Mouse (Mus musculus): ENCODE data around the gene Mapk3. TPM values are rescaled to one million over a fixed set of nuclear protein-coding genes. Genes with fewer than 3 reads are reported as not detected.

Mapk3 gene
- polyA plus RNA-seq, 1 experiment, result 130 TPM

DNA sequence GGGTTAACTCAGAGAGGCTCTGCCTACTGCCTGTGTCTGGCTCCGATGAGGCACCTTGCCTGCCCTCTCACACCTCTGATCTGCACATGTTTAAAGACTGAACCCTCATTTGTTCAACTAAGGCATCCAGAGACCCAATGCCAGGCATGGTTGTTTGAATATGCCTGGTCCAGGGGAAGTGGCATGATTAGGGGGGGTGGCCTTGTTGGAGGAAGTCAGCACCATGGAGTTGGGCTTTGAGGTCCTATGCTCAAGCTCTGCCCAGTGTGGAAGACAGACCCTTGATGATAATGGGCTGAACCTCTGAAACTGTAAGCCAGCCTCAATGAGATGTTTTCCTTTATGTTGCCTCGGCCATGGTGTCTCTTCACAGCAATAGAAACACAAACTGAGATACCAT is 13.9 kb downstream of the Mapk3 start:
- Histone ChIP-seq H3K36me3 (ENCODE audit: control insufficient read depth, insufficient read depth, low read length) (peaks cover 1% of the 10 kb centered on the region; the same call in 1 of the 2 replicates), H3K4me1 (replicated peaks; ENCODE audit: control insufficient read depth, insufficient read depth, low read length) (peaks cover 27% of the 10 kb centered on the region), H3K27me3 (ENCODE audit: control insufficient read depth, insufficient read depth, low read length) (no peaks in the 10 kb centered on the region), H3K4me3 (ENCODE audit: control insufficient read depth, insufficient read depth, low read length) (no peak overlapping the region), H3K27ac (ENCODE audit: control insufficient read depth, insufficient read depth, low read length) (no peak overlapping the region)
- TF ChIP-seq CTCF (IDR thresholded peaks at IDR 0.05; ENCODE audit: borderline replicate concordance, control insufficient read depth, extremely low read depth, insufficient read depth, low read length, poor library complexity) (no peak), POLR2A (IDR thresholded peaks at IDR 0.05; ENCODE audit: control insufficient read depth, extremely low read depth, insufficient read depth, low read length, poor library complexity) (no peak)
- no peak for DNase-seq
- 93% methylated on average over 2 of the region's 2 CpGs for WGBS

GRCm38 (mm10) chr7:126774463-126774862 is 15.1 kb downstream of the Mapk3 start:
- Histone ChIP-seq H3K36me3 (ENCODE audit: control insufficient read depth, insufficient read depth, low read length) (no peaks in the 10 kb centered on the region), H3K4me3 (ENCODE audit: control insufficient read depth, insufficient read depth, low read length) (no peak overlapping the region), H3K27me3 (ENCODE audit: control insufficient read depth, insufficient read depth, low read length) (no peaks in the 10 kb centered on the region), H3K4me1 (replicated peaks; ENCODE audit: control insufficient read depth, insufficient read depth, low read length) (peaks cover 33% of the 10 kb centered on the region), H3K27ac (ENCODE audit: control insufficient read depth, insufficient read depth, low read length) (no peak overlapping the region)
- TF ChIP-seq POLR2A (IDR thresholded peaks at IDR 0.05; ENCODE audit: control insufficient read depth, extremely low read depth, insufficient read depth, low read length, poor library complexity), result no peak
- TF ChIP-seq CTCF (IDR thresholded peaks at IDR 0.05; ENCODE audit: borderline replicate concordance, control insufficient read depth, extremely low read depth, insufficient read depth, low read length, poor library complexity), result no peak
- DNase-seq, result no peak
- 39% methylated on average over 2 of the region's 2 CpGs for WGBS

DNA sequence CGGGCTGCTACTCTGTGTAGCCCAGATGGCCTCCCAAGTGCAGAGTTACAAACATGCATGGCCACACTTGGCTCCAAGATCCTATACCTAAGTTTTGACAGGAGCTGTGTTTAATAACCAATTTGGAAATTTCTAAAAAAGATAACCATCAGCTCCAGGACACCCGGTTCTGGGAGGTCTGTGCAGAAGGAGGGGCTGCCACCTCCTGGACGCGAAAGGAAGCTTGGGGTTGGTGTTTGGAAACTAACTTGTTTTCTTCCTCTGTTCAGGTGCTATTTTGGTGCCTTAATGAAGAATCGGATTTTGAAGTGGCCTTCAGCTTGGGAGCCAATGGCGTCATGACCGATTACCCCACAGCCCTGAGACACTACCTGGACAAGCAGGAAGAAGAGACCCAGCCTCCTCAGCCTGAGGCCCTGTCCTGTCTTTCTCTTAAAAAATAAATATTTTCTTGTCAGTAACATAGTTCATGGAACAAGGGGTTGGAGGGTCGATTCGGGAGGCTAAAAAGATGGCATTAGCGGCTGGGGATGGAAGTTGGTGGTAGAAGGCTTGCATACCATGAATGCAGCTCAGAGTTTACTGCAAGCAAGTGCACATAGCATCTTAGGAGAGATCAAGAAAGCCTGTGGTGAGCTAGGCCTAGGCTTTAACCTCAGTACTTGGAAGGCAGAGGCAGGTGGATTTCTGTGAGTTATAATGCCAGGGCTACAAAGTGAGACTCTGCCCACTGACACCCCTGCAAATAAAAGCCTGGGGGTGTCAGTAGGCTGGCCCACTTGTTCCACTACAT is 16.0 kb downstream of the Mapk3 start:
- H3K27ac ChIP-seq (ENCODE audit: control insufficient read depth, insufficient read depth, low read length), result peak overlapping the region; percentile 38; the same call in 1 of the 2 replicates
- no peaks in the 10 kb centered on the region for H3K27me3 ChIP-seq (ENCODE audit: control insufficient read depth, insufficient read depth, low read length)
- no peaks in the 10 kb centered on the region for H3K36me3 ChIP-seq (ENCODE audit: control insufficient read depth, insufficient read depth, low read length)
- TF ChIP-seq POLR2A (IDR thresholded peaks at IDR 0.05; ENCODE audit: control insufficient read depth, extremely low read depth, insufficient read depth, low read length, poor library complexity) (no peak), CTCF (IDR thresholded peaks at IDR 0.05; ENCODE audit: borderline replicate concordance, control insufficient read depth, extremely low read depth, insufficient read depth, low read length, poor library complexity) (peak; percentile 34; the same call in 1 of the 2 replicates)
- no peak overlapping the region for H3K4me3 ChIP-seq (ENCODE audit: control insufficient read depth, insufficient read depth, low read length)
- DNase-seq, result no peak
- 69% methylated on average over 10 of the region's 10 CpGs for WGBS
- peaks cover 40% of the 10 kb centered on the region for H3K4me1 ChIP-seq (replicated peaks; ENCODE audit: control insufficient read depth, insufficient read depth, low read length)

GRCm38 (mm10) chr7:126775978-126776234 is 16.5 kb downstream of the Mapk3 start:
- no peak for DNase-seq
- Histone ChIP-seq H3K27me3 (ENCODE audit: control insufficient read depth, insufficient read depth, low read length) (no peaks in the 10 kb centered on the region), H3K4me3 (ENCODE audit: control insufficient read depth, insufficient read depth, low read length) (no peak overlapping the region), H3K36me3 (ENCODE audit: control insufficient read depth, insufficient read depth, low read length) (no peaks in the 10 kb centered on the region), H3K4me1 (replicated peaks; ENCODE audit: control insufficient read depth, insufficient read depth, low read length) (peaks cover 44% of the 10 kb centered on the region), H3K27ac (ENCODE audit: control insufficient read depth, insufficient read depth, low read length) (peak overlapping the region; percentile 16; the same call in 1 of the 2 replicates)
- WGBS, result 88% methylated on average over 3 of the region's 3 CpGs
- TF ChIP-seq CTCF (IDR thresholded peaks at IDR 0.05; ENCODE audit: borderline replicate concordance, control insufficient read depth, extremely low read depth, insufficient read depth, low read length, poor library complexity) (no peak), POLR2A (IDR thresholded peaks at IDR 0.05; ENCODE audit: control insufficient read depth, extremely low read depth, insufficient read depth, low read length, poor library complexity) (no peak)

- H3K27me3 ChIP-seq (ENCODE audit: control insufficient read depth, insufficient read depth, low read length), result no peaks in the 10 kb centered on the region
- peak within 1 kb of the TSS; percentile 56 for H3K4me3 ChIP-seq (ENCODE audit: control insufficient read depth, insufficient read depth, low read length)
- H3K27ac ChIP-seq (ENCODE audit: control insufficient read depth, insufficient read depth, low read length), result peak within 1 kb of the TSS; percentile 32
- DNase-seq, result peak; percentile 96
- peaks cover 46% of the 10 kb centered on the region for H3K4me1 ChIP-seq (replicated peaks; ENCODE audit: control insufficient read depth, insufficient read depth, low read length)
- under 1% methylated on average over 37 of the region's 37 CpGs for WGBS
- TF ChIP-seq POLR2A (IDR thresholded peaks at IDR 0.05; ENCODE audit: control insufficient read depth, extremely low read depth, insufficient read depth, low read length, poor library complexity) (peak; percentile 89), CTCF (IDR thresholded peaks at IDR 0.05; ENCODE audit: borderline replicate concordance, control insufficient read depth, extremely low read depth, insufficient read depth, low read length, poor library complexity) (0 out of 2 replicates have a peak, but pooled peaks have one; percentile 24)
- H3K36me3 ChIP-seq (ENCODE audit: control insufficient read depth, insufficient read depth, low read length), result no peaks in the 10 kb centered on the region
Measured at GRCm38 (mm10) chr7:126776598-126777057, 17.2 kb downstream of the Mapk3 start, which contains the start of gene Ypel3. Gene Ypel3, plus strand, starts transcription at chr7:126776955.

- Histone ChIP-seq H3K4me3 (ENCODE audit: control insufficient read depth, insufficient read depth, low read length) (peak overlapping the region; percentile 56), H3K36me3 (ENCODE audit: control insufficient read depth, insufficient read depth, low read length) (no peaks in the 10 kb centered on the region), H3K27me3 (ENCODE audit: control insufficient read depth, insufficient read depth, low read length) (no peaks in the 10 kb centered on the region), H3K4me1 (replicated peaks; ENCODE audit: control insufficient read depth, insufficient read depth, low read length) (peaks cover 46% of the 10 kb centered on the region), H3K27ac (ENCODE audit: control insufficient read depth, insufficient read depth, low read length) (peak overlapping the region; percentile 32)
- DNase-seq, result no peak
- WGBS, result 47% methylated on average over 10 of the region's 10 CpGs
- TF ChIP-seq POLR2A (IDR thresholded peaks at IDR 0.05; ENCODE audit: control insufficient read depth, extremely low read depth, insufficient read depth, low read length, poor library complexity) (no peak), CTCF (IDR thresholded peaks at IDR 0.05; ENCODE audit: borderline replicate concordance, control insufficient read depth, extremely low read depth, insufficient read depth, low read length, poor library complexity) (no peak)
Measured at GRCm38 (mm10) chr7:126777476-126777875, 18.1 kb downstream of the Mapk3 start.
